20 mouse cellular contexts compared by ENCODE assay signal in the genomic region with DNA sequence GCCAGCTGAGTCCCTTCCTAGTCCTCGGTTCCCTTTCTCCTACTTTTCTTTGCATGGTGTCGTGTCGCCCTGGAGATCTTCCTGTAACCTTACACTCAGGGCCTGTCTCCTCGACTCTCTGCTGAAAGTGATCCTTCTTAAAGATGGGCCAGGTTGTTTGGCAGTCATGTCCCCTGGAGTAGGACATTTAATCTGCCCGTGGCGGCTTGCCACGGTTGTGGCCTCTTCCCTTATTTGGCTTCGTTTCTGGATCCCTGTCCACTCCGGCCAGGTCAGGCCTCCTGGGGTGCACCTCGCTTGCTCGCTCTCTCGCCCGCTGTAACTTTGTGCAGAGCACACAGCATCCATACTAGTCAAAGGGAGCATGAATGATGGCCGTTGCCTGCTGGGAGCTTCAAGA. TPM values are rescaled to one million over a fixed set of nuclear protein-coding genes. Genes with fewer than 3 reads are reported as not detected.
DNase-seq lines count a peak whose midpoint lies in the region; ATAC-seq and TF ChIP-seq lines count a peak whose summit lies in the region.
"Had no signal": no experiment of that assay in that cellular context is flagged by ENCODE, and none has a peak within 500 bp of the region (broad histone marks: within the 10 kb centered on the region; RNA-seq: fewer than 3 reads in every experiment).

No protein-coding gene starts in this region.

- no peak overlapping the region for H3K4me3 ChIP-seq in forebrain, embryonic 12.5 days (replicated peaks)
- H3K4me3 ChIP-seq in forebrain, embryonic 11.5 days (ENCODE audit: low read depth, low read length) = no peak overlapping the region
- H3K4me3 ChIP-seq in kidney, postnatal 0 days (replicated peaks; ENCODE audit: low read depth, low read length) = no peak overlapping the region
- H3K4me3 ChIP-seq: embryonic facial prominence, embryonic 15.5 days; forebrain, embryonic 10.5 days; heart, adult 2 months; hindbrain, embryonic 15.5 days; limb, embryonic 13.5 days; midbrain, embryonic 15.5 days; stomach, embryonic 15.5 days had no signal

- peak; percentile 59 for DNase-seq in adrenal gland, postnatal 14 days
- DNase-seq in adrenal gland, adult 18-20 months (ENCODE audit: low spot score in 2 of 2) = no peak
- DNase-seq in forebrain, embryonic 11.5 days (ENCODE audit: low spot score) = no peak
- DNase-seq in kidney, postnatal 0 days (ENCODE audit: low spot score) = peak; percentile 59
- DNase-seq in kidney, postnatal 4 days = no peak
- peak; percentile 87 for DNase-seq in gastrocnemius, postnatal 25 days
- DNase-seq in ovary, adult 18-20 months (ENCODE audit: low spot score) = no peak
- DNase-seq: adrenal gland, adult 2 months; kidney, adult 11 months; lung, postnatal 10 days; right cerebral cortex, adult 18-20 months; thymus, adult 2 months had no signal

- H3K4me2 ChIP-seq in forebrain, embryonic 12.5 days = no peak overlapping the region
- H3K4me2 ChIP-seq in forebrain, embryonic 11.5 days (ENCODE audit: low read depth, low read length, severe bottlenecking) = no peak overlapping the region
- H3K4me2 ChIP-seq in kidney, postnatal 0 days (ENCODE audit: low read length) = no peak overlapping the region
- H3K4me2 ChIP-seq: embryonic facial prominence, embryonic 15.5 days; hindbrain, embryonic 15.5 days; limb, embryonic 13.5 days; midbrain, embryonic 15.5 days; stomach, embryonic 15.5 days had no signal

- H3K27ac ChIP-seq in forebrain, embryonic 12.5 days = 0 out of 2 replicates have a peak overlapping the region, but pooled peaks have one; percentile 31
- no peak overlapping the region for H3K27ac ChIP-seq in forebrain, embryonic 11.5 days (ENCODE audit: low read depth, low read length)
- H3K27ac ChIP-seq in kidney, postnatal 0 days = no peak overlapping the region
- H3K27ac ChIP-seq: embryonic facial prominence, embryonic 15.5 days; forebrain, embryonic 10.5 days; heart, adult 2 months; hindbrain, embryonic 15.5 days; limb, embryonic 13.5 days; midbrain, embryonic 15.5 days; stomach, embryonic 15.5 days had no signal

- H3K4me1 ChIP-seq in forebrain, embryonic 12.5 days = no peaks in the 10 kb centered on the region
- no peaks in the 10 kb centered on the region for H3K4me1 ChIP-seq in forebrain, embryonic 11.5 days (replicated peaks; ENCODE audit: control insufficient read depth, insufficient read depth, low read length)
- H3K4me1 ChIP-seq in kidney, postnatal 0 days (replicated peaks; ENCODE audit: insufficient read depth, low read length) = no peaks in the 10 kb centered on the region
- H3K4me1 ChIP-seq: embryonic facial prominence, embryonic 15.5 days; forebrain, embryonic 10.5 days; hindbrain, embryonic 15.5 days; limb, embryonic 13.5 days; midbrain, embryonic 15.5 days; stomach, embryonic 15.5 days had no signal

- TF ChIP-seq CTCF in kidney, postnatal 0 days (IDR thresholded peaks at IDR 0.05; ENCODE audit: low read depth) = no peak

- H3K36me3 ChIP-seq in forebrain, embryonic 12.5 days (replicated peaks) = peaks cover 40% of the 10 kb centered on the region
- peaks cover under 1% of the 10 kb centered on the region for H3K36me3 ChIP-seq in forebrain, embryonic 11.5 days (ENCODE audit: control insufficient read depth, insufficient read depth, low read length)
- H3K36me3 ChIP-seq in kidney, postnatal 0 days (ENCODE audit: insufficient read depth, low read length) = 0 out of 2 replicates have a peak, but pooled peaks cover 5% of the 10 kb centered on the region

- no peaks in the 10 kb centered on the region for H3K9me3 ChIP-seq in forebrain, embryonic 12.5 days
- no peaks in the 10 kb centered on the region for H3K9me3 ChIP-seq in forebrain, embryonic 11.5 days (ENCODE audit: control insufficient read depth, low read length)
- no peaks in the 10 kb centered on the region for H3K9me3 ChIP-seq in kidney, postnatal 0 days (replicated peaks; ENCODE audit: low read length)
- H3K9me3 ChIP-seq: embryonic facial prominence, embryonic 15.5 days; forebrain, embryonic 10.5 days; hindbrain, embryonic 15.5 days; limb, embryonic 13.5 days; midbrain, embryonic 15.5 days; stomach, embryonic 15.5 days had no signal

- no peaks in the 10 kb centered on the region for H3K27me3 ChIP-seq in forebrain, embryonic 12.5 days
- H3K27me3 ChIP-seq in forebrain, embryonic 11.5 days (ENCODE audit: control insufficient read depth, insufficient read depth, low read length) = no peaks in the 10 kb centered on the region
- no peaks in the 10 kb centered on the region for H3K27me3 ChIP-seq in kidney, postnatal 0 days (ENCODE audit: insufficient read depth, low read length)
- H3K27me3 ChIP-seq: embryonic facial prominence, embryonic 15.5 days; hindbrain, embryonic 15.5 days; limb, embryonic 13.5 days; midbrain, embryonic 15.5 days; stomach, embryonic 15.5 days had no signal

- no peak overlapping the region for H3K9ac ChIP-seq in forebrain, embryonic 12.5 days
- H3K9ac ChIP-seq in forebrain, embryonic 11.5 days (ENCODE audit: low read length) = no peak overlapping the region
- H3K9ac ChIP-seq in kidney, postnatal 0 days (ENCODE audit: low read depth, low read length) = no peak overlapping the region
- H3K9ac ChIP-seq: embryonic facial prominence, embryonic 15.5 days; hindbrain, embryonic 15.5 days; limb, embryonic 13.5 days; midbrain, embryonic 15.5 days; stomach, embryonic 15.5 days had no signal

- WGBS in forebrain, embryonic 12.5 days = 87% methylated on average over 14 of the region's 14 CpGs
- WGBS in forebrain, embryonic 11.5 days = 87% methylated on average over 14 of the region's 14 CpGs
- 44% methylated on average over 14 of the region's 14 CpGs for WGBS in kidney, postnatal 0 days

- ATAC-seq in forebrain, embryonic 12.5 days (ENCODE audit: low FRiP score) = no peak
- no peak for ATAC-seq in forebrain, embryonic 11.5 days (replicated peaks; ENCODE audit: low FRiP score)
- no peak for ATAC-seq in kidney, postnatal 0 days (replicated peaks; ENCODE audit: low FRiP score, low read depth)
- ATAC-seq: midbrain, embryonic 15.5 days had no signal

RNA-seq across cellular contexts. Expression of gene Dyrk1b, which starts 17.3 kb away (rescaled TPM):
- total RNA-seq in adrenal gland, postnatal 14 days (2021) = 34.7 and 35.0 TPM in 2 replicates
- 10 to 100 TPM; 21.3 to 22.9 TPM for total RNA-seq in adrenal gland, adult 18-20 months (2021)
- 16.9 and 17.4 TPM in 2 replicates for polyA plus RNA-seq in forebrain, embryonic 12.5 days (2016; fragmentation: Nextera tagmentation; extraction: Ambion mirVana)
- 17.0 and 18.2 TPM in 2 replicates for polyA plus RNA-seq in forebrain, embryonic 11.5 days (2014; fragmentation: Nextera tagmentation; extraction: Ambion mirVana)
- 13.1 and 15.0 TPM in 2 replicates for polyA plus RNA-seq in kidney, postnatal 0 days (2015; fragmentation: Nextera tagmentation; extraction: Ambion mirVana)
- 10 to 100 TPM; 91.6 to 95.8 TPM for total RNA-seq in gastrocnemius, postnatal 25 days (2021)

RNA-seq across cellular contexts. Expression of gene Fbl, which starts 27.0 kb away (rescaled TPM):
- 111 and 122 TPM in 2 replicates for total RNA-seq in adrenal gland, postnatal 14 days (2021)
- total RNA-seq in adrenal gland, adult 18-20 months (2021) = 100 to 1,000 TPM in 1 of 2 experiments, 10 to 100 TPM in 1; 98.0 to 114 TPM
- polyA plus RNA-seq in forebrain, embryonic 12.5 days (2016; fragmentation: Nextera tagmentation; extraction: Ambion mirVana) = 147 and 151 TPM in 2 replicates
- 39.5 and 42.9 TPM in 2 replicates for polyA plus RNA-seq in forebrain, embryonic 11.5 days (2014; fragmentation: Nextera tagmentation; extraction: Ambion mirVana)
- 111 and 114 TPM in 2 replicates for polyA plus RNA-seq in kidney, postnatal 0 days (2015; fragmentation: Nextera tagmentation; extraction: Ambion mirVana)
- 10 to 100 TPM; 21.8 to 24.3 TPM for total RNA-seq in gastrocnemius, postnatal 25 days (2021)

Comparison
In these comparisons a context has a peak if more than half of its experiments do, and no peak if none do; other contexts are left out.
1. DNase-seq: peak in adrenal gland, postnatal 14 days (single experiment), kidney, postnatal 0 days (single experiment) and gastrocnemius, postnatal 25 days (single experiment); none in adrenal gland, adult 18-20 months (0 of 2), forebrain, embryonic 11.5 days (single experiment), kidney, postnatal 4 days (0 of 2) and ovary, adult 18-20 months (single experiment).